Mouse (Mus musculus) olfactory bulb, adult 2 months (tissue): Measurements from ENCODE around the gene Celf2. TPM values are rescaled to one million over a fixed set of nuclear protein-coding genes. Genes with fewer than 3 reads are reported as not detected.

Experiments
- H3K27ac ChIP-seq: fragments of 200-500 bp; 2 replicates; pipeline ENCODE4 v1.5.1; 2012; ENCODE audit warnings: low read depth, low read length; ENCODE audit not compliant: insufficient read depth
- H3K4me1 ChIP-seq: fragments of 200-500 bp; 2 replicates; pipeline ENCODE4 v1.6.1; 2012; ENCODE audit warnings: low read length; ENCODE audit not compliant: control insufficient read depth, insufficient read depth
- H3K4me3 ChIP-seq: fragments of 200-500 bp; 2 replicates; pipeline ENCODE4 v1.5.1; 2012; ENCODE audit warnings: mild to moderate bottlenecking, low read depth, low read length, moderate library complexity; ENCODE audit not compliant: insufficient read depth
- CTCF ChIP-seq: fragments of 200-500 bp; IDR thresholded peaks from 2 replicates; pipeline ENCODE4 v1.5.1; 2012; ENCODE audit warnings: low read depth, mild to moderate bottlenecking, low read length, moderate library complexity; ENCODE audit not compliant: insufficient read depth
- POLR2A ChIP-seq: fragments of 200-500 bp; IDR thresholded peaks from 2 replicates; pipeline ENCODE4 v1.6.1; 2012; ENCODE audit warnings: mild to moderate bottlenecking, low read depth, low read length, moderate library complexity; ENCODE audit not compliant: insufficient read depth
- WGBS: fragments of 180-500 bp; shearing (Covaris S2); methylation state at CpG from one replicate; pipeline ENCODE4 v1.1.7; 2018; 5-methylcytosine and 5-hydroxymethylcytosine counted together
- polyA plus RNA-seq: library from polyadenylated mRNA; stranded (reverse); fragments of >200 nt; gene quantifications from 2 replicates; pipeline ENCODE4 v1.2.4, GENCODE M21; 2012; ENCODE audit warnings: low replicate concordance; ENCODE audit not compliant: missing spikeins, insufficient read depth, insufficient read length

Gene Celf2
- polyA plus RNA-seq, 1 experiment, result 447 TPM

DNA sequence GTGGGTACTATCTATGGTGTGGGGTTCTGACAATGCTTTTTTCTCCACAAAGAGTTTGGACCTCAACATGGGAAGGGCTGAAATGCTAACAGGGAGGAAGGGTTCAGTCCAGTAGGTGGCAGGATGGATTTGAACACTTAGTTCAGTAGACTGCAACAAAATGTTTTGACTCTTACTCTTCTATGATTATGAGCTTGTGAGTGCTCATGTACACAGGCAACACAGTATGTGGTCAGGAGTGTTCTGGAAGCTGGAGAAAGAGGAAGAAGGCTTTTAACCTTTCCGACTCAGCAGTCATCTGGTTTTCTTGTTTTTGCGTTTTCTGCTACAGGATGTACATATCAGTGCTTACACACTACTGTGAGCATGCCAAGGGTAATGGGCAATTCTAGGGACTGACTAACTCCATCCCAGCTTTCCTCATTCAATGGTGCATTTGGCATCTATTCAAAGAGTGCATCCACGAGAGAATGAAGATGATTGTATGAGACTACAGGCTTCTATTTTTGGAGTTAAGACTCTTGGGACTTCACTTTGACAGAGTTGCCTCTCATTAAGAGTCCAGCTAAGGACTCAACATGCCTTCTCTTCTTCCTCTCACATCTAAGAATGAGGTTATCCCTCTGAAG is 867.0 kb downstream of the Celf2 start:
- H3K27ac ChIP-seq, result no peak overlapping the region
- 38% methylated on average over 3 of the region's 3 CpGs for WGBS
- no peak for TF ChIP-seq CTCF
- no peak for TF ChIP-seq POLR2A
- H3K4me1 ChIP-seq, result peaks cover 10% of the 10 kb centered on the region
- H3K4me3 ChIP-seq, result no peak overlapping the region

DNA sequence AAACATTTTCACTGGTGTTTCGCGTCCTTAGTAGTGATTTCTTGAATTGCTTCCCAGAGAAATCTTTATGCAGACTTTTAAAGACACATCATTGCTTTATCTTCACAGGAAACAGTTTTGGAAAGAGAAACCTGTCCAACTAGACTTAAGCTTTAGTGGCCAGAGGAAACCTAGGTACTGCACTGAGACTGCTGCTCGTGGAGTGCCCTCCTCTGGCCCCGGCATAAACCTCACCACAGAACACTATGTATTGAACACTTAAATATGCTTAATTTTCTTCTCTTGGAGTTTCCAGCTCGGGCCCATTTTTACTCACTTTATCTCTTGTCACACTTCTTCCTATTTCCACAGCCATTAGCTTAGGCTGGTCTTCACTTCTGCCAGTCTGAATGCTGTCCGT is 870.0 kb downstream of the Celf2 start:
- Histone ChIP-seq H3K27ac (no peak overlapping the region), H3K4me3 (no peak overlapping the region), H3K4me1 (peaks cover 7% of the 10 kb centered on the region; the same call in 1 of the 2 replicates)
- TF ChIP-seq CTCF (no peak), POLR2A (no peak)
- 68% methylated on average over 6 of the region's 6 CpGs for WGBS

DNA sequence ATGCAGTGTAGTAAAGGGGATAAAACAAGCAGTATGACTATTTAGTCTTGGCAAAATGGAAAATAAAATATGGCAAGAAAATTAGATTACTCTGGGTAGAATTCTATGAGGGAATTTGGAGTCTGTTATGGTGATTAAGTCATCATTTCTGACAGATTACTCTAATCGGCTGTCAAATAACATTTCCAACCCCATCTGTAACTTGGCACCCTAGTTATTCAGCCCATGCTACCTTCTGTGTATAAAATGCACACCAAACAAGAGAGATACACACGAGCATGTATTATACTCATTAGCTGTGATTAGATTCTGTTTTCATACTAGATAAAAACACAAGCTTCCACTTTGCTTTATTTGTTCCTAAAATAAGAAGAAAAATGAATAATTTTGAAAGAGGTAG is 872.2 kb downstream of the Celf2 start:
- Histone ChIP-seq H3K4me3 (no peak overlapping the region), H3K4me1 (peaks cover 7% of the 10 kb centered on the region; the same call in 1 of the 2 replicates), H3K27ac (no peak overlapping the region)
- TF ChIP-seq POLR2A (no peak), CTCF (no peak)
- 36% methylated on average over 2 of the region's 2 CpGs for WGBS

DNA sequence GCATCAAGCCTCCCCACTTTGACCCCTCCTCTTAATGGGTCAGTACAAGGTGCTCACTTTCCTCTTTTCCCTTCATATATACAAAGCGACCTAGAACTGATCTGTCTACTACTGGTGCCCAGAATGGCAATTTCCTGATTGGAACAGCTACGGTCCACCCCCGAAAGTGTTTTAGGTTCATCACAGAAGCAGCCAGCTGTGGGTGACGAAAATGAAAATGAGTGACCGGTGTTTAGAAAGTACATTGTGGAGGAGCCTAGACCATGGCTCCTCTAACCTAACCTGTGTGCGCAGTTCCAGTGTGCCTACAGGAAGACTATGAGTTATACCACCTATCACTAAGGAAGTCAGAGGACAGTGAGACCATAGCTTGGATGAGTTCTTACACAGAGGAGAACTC is 874.5 kb downstream of the Celf2 start:
- Histone ChIP-seq H3K4me3 (no peak overlapping the region), H3K27ac (no peak overlapping the region), H3K4me1 (peaks cover 2% of the 10 kb centered on the region; the same call in 1 of the 2 replicates)
- 83% methylated on average over 6 of the region's 6 CpGs for WGBS
- TF ChIP-seq CTCF (no peak), POLR2A (no peak)

DNA sequence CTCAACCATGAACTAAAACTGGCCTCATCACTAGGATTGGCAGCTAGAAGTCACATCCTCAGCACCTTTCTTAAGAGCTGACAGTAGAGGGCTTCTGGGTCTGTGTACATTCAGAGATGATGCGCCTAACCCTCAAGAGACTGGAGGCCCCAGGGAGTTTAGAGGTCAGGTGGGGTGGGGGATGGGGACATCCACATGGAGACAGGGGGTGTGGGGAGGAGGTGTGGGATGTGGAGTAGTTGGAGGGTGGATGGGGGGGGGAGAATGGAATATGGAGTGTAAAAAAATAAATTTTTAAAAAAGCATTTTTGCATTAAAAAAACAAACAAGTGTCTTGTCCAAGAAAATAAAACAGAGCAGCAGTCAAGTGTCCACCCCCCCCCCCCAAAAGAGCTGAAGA is 876.2 kb downstream of the Celf2 start:
- TF ChIP-seq POLR2A, result no peak
- TF ChIP-seq CTCF, result no peak
- H3K4me3 ChIP-seq, result no peak overlapping the region
- 91% methylated on average over 1 of the region's 1 CpGs for whole genome bisulfite sequencing
- H3K4me1 ChIP-seq, result no peaks in the 10 kb centered on the region
- H3K27ac ChIP-seq, result no peak overlapping the region

DNA sequence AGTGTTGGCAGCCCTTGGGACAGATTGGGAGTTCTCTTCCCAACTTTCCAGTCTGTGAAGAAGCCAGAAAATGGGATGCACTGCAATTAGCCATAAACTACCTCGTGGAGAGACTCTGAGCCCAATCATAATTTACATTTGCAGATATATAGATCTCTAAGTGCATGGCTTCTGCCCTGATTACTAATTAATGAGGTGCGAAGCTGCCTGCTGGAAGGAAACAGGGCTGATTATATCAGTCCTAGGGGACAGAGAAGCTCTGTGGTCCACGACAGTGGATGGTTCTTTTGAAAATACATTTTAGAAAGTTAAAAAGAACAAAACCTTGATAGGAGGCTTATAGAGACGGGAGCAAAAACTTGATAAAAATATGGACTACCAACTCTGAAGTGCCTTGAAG is 885.6 kb downstream of the Celf2 start:
- no peak overlapping the region for H3K27ac ChIP-seq
- H3K4me1 ChIP-seq, result peaks cover 4% of the 10 kb centered on the region; the same call in 1 of the 2 replicates
- TF ChIP-seq CTCF, result no peak
- no peak for TF ChIP-seq POLR2A
- 57% methylated on average over 4 of the region's 4 CpGs for WGBS
- no peak overlapping the region for H3K4me3 ChIP-seq

DNA sequence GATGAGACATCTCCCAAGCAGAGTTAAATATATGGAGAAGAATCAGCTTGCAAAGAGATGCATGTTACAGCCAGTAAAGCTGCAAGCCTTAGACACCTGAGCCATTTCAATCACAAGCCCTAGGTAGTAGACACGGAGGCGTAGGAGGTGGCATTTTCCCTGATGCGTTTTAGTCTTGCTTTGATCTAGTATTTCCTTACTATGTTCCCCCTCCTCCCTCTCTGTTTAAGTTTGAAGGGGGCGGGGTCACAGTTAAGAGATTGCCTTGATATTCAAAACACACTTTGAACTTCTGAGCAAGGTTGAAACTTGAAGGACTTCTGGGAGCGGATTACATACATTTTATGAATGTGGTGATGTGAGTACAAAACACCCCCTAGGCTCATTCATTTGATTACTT is 887.3 kb downstream of the Celf2 start:
- TF ChIP-seq POLR2A, result no peak
- TF ChIP-seq CTCF, result no peak
- Histone ChIP-seq H3K27ac (no peak overlapping the region), H3K4me3 (no peak overlapping the region), H3K4me1 (peaks cover 4% of the 10 kb centered on the region; the same call in 1 of the 2 replicates)
- WGBS, result 78% methylated on average over 5 of the region's 5 CpGs

DNA sequence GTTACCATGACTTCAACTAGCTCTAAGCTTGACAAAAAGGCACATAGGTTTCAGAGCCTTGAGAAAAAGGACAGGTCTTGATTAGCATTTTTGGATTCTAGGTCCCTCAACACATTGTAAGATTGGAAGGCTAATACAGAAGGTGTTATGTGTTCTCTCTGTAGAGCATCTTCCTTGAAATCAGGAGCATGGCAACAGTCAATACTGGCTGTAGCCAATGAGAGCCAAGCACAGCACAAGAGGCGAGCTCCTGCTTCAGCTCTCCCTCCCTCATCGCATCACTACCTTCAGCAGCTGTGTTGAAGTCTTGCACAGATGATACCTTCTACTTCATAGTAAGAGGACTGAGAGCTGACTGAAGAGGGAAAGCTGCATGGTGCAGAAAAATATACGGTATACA is 890.5 kb downstream of the Celf2 start:
- no peak for TF ChIP-seq POLR2A
- TF ChIP-seq CTCF, result no peak
- Histone ChIP-seq H3K4me1 (peaks cover 5% of the 10 kb centered on the region), H3K4me3 (no peak overlapping the region), H3K27ac (no peak overlapping the region)
- WGBS, result 61% methylated on average over 3 of the region's 3 CpGs

DNA sequence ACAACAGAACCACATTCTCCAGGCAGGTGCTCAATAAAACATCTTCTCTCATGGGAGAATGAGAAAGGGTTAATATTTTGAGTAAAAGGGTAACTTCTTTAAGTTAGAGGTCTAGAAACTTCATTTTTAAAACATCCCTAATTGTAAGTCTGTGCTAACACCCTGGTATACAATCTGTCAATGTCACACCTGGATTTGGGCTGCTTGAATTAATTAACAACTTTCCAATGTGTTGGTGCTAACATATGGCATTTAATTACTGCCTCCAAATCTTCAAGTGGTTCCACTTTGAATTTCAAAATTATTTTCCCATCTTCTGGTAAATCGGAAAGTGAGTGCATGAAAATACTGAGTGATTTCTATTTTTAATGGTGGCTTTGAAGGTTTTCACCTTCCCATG is 890.9 kb downstream of the Celf2 start:
- no peak overlapping the region for H3K27ac ChIP-seq
- no peak overlapping the region for H3K4me3 ChIP-seq
- 54% methylated on average over 1 of the region's 1 CpGs for WGBS
- peaks cover 5% of the 10 kb centered on the region for H3K4me1 ChIP-seq
- TF ChIP-seq POLR2A (no peak), CTCF (no peak)
